Mouse (Mus musculus) limb, embryonic 12.5 days (tissue): ENCODE measurements around the gene Rbpjl. TPM values are rescaled to one million over a fixed set of nuclear protein-coding genes. Genes with fewer than 3 reads are reported as not detected.

Experiments used
- ATAC-seq: fragments of 200-750 bp; cut with Nextera tagmentation; 2 replicates; pipeline ENCODE4 v1.8.0; 2017; ENCODE audit warnings: low read depth, moderate TSS enrichment; ENCODE audit not compliant: insufficient number of reproducible peaks, insufficient read depth, low FRiP score, low TSS enrichment
- H3K27ac ChIP-seq: fragments of 300-500 bp; sonication (generic); 2 replicates; pipeline ENCODE4 v1.5.1; 2016; ENCODE audit warnings: mild to moderate bottlenecking, moderate library complexity
- H3K27me3 ChIP-seq: fragments of 300-500 bp; sonication (generic); 2 replicates; pipeline ENCODE4 v1.6.1; 2016; ENCODE audit warnings: mild to moderate bottlenecking, moderate library complexity
- H3K36me3 ChIP-seq: fragments of 300-500 bp; sonication (generic); 2 replicates; pipeline ENCODE4 v1.6.1; 2016; ENCODE audit warnings: mild to moderate bottlenecking, moderate library complexity
- H3K4me1 ChIP-seq: fragments of 300-500 bp; sonication (generic); replicated peaks from 2 replicates; pipeline ENCODE4 v1.6.1; 2016
- H3K4me2 ChIP-seq: fragments of 300-500 bp; sonication (generic); 2 replicates; pipeline ENCODE4 v1.6.1; 2016; ENCODE audit warnings: mild to moderate bottlenecking, moderate library complexity
- H3K4me3 ChIP-seq: fragments of 300-500 bp; sonication (generic); replicated peaks from 2 replicates; pipeline ENCODE4 v1.5.1; 2016; ENCODE audit warnings: mild to moderate bottlenecking
- H3K9ac ChIP-seq: fragments of 300-500 bp; sonication (generic); replicated peaks from 2 replicates; pipeline ENCODE4 v1.6.1; 2016; ENCODE audit warnings: mild to moderate bottlenecking, moderate library complexity
- H3K9me3 ChIP-seq: fragments of 300-500 bp; sonication (generic); 2 replicates; pipeline ENCODE4 v1.6.1; 2016; ENCODE audit warnings: mild to moderate bottlenecking, moderate library complexity
- WGBS: fragments of 180-500 bp; shearing (Covaris S2); methylation state at CpG from one replicate; pipeline ENCODE4 v1.1.7; 2016; 5-methylcytosine and 5-hydroxymethylcytosine counted together
- polyA plus RNA-seq: library from polyadenylated mRNA; unstranded; fragments of >200 nt; fragmentation: Nextera tagmentation; extraction: Ambion mirVana; gene quantifications from 2 replicates; pipeline ENCODE4 v1.2.1, GENCODE M21; 2016

The Rbpjl gene
- polyA plus RNA-seq, 1 experiment from 2014 or later: 0.40 TPM

DNA sequence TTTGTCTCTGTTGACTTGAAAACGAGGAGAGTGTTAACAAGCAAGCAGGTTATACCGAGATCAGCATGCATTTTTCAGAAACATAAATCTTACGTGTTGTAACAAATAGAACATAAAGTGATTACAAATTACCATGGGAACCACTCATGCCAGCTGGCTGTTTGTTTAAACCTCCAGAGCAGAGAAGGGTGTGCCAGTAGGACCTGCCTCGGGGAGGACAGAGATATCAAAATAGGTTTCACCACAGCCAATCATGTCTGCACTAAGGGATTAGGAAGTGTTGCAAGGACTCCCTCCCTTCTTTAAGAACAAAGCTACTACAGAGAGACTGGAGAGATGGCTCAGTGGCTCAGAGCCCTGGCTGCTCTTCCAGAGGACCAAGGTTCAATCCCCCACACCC is 29.8 kb upstream of the Rbpjl start:
- H3K4me2 ChIP-seq: no peak overlapping the region

DNA sequence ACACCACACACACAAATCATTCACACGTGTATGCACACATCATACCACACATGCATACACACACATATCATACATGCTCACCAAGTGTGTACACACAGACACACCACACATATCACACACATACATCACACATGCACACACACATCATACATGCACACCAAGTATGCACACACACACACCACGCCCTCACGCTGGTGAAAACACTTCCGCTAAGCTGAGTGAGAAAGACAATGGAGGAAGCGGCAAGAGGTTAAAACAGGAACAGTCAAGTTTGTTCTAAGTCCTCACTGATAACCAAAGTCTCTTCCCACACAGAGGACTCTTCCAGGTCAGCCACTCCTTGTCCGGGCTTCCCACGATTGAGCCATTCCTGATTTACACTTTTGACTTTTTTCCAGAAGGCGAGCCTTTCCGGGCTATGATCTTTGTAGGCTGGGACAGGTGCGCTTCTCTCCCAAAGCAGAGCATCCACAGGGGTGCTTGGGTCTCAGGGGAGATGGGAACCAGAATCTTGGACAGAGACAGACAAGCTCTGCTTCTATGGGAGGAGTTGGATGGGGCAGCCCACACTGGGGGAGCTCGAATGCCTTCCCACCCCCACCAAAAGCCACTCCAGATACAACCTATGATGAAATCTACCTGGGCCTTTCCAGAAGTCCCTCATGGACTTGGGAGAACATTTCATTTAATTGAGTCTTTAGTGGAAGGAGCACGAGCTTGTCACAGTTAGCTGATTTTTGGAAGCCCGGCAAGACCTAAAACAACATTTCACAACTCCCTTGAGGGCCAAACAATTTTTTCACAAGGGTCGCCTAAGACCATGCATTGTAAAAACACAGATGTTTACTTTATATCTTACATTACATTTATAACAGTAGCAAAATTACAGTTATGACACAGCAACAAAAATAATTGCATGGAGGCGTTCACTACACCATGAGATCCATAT is 25.2 kb upstream of the Rbpjl start:
- Histone ChIP-seq H3K27me3 (no peaks in the 10 kb centered on the region), H3K36me3 (no peaks in the 10 kb centered on the region), H3K4me2 (no peak overlapping the region), H3K27ac (no peak overlapping the region), H3K9me3 (0 out of 2 replicates have a peak, but pooled peaks cover 4% of the 10 kb centered on the region), H3K4me3 (no peak overlapping the region), H3K9ac (no peak overlapping the region), H3K4me1 (no peaks in the 10 kb centered on the region)
- ATAC-seq: no peak
- 89% methylated on average over 15 of the region's 15 CpGs for WGBS

More for the DNA sequence above, 29.8 kb upstream of the Rbpjl start:
- 45% methylated on average over 4 of the region's 4 CpGs for WGBS
- Histone ChIP-seq H3K27me3 (no peaks in the 10 kb centered on the region), H3K9me3 (no peaks in the 10 kb centered on the region), H3K4me1 (no peaks in the 10 kb centered on the region), H3K36me3 (no peaks in the 10 kb centered on the region), H3K9ac (no peak overlapping the region), H3K4me3 (no peak overlapping the region), H3K27ac (no peak overlapping the region)
- ATAC-seq: no peak

DNA sequence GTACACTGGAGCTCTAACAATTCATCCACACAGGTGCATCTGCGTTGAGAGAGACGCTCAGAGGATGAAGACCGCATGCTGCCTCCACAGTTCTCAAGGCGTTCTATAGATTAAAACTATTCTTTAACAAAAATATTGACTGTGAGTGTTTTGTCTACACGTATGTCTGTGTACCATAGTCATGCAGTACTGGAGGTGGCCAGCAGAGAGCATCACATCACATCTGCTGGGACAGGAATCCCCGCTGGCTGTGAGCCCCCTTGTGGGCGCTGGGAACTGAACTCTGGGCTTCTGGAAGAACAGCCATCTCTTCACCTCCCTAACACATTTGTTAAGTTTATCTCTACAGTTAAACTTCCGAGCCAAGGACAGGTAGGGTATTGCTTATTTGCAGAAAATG is 21.2 kb upstream of the Rbpjl start:
- Histone ChIP-seq H3K36me3 (no peaks in the 10 kb centered on the region), H3K27ac (no peak overlapping the region), H3K9ac (no peak overlapping the region), H3K9me3 (0 out of 2 replicates have a peak, but pooled peaks cover 4% of the 10 kb centered on the region), H3K27me3 (peaks cover under 1% of the 10 kb centered on the region; the same call in 1 of the 2 replicates), H3K4me3 (no peak overlapping the region), H3K4me2 (no peak overlapping the region), H3K4me1 (peaks cover 11% of the 10 kb centered on the region)
- 78% methylated on average over 8 of the region's 8 CpGs for WGBS
- no peak for ATAC-seq

DNA sequence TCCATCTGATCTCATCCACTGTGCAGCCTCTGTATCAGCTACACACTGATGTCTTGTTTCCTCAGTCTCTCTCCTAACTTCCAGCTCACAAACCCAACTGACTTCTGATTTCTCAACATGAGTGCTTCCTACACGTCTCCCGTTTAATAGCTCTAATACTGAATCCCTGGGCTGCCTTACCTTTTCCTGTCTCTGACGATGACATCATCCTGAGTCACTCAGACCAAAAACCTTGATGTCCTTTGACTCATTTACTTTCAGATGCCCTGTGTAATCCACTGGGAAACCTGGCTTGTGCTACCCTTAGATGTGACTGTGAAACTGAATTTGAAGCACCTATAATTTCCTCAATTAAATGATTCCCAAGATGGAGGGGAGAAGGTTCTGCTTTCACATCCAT is 20.0 kb upstream of the Rbpjl start:
- Histone ChIP-seq H3K27ac (no peak overlapping the region), H3K27me3 (peaks cover 12% of the 10 kb centered on the region), H3K9ac (no peak overlapping the region), H3K4me2 (no peak overlapping the region), H3K9me3 (0 out of 2 replicates have a peak, but pooled peaks cover 4% of the 10 kb centered on the region), H3K4me1 (peaks cover 18% of the 10 kb centered on the region), H3K36me3 (no peaks in the 10 kb centered on the region), H3K4me3 (no peak overlapping the region)
- WGBS: 82% methylated on average over 3 of the region's 3 CpGs
- ATAC-seq: no peak

DNA sequence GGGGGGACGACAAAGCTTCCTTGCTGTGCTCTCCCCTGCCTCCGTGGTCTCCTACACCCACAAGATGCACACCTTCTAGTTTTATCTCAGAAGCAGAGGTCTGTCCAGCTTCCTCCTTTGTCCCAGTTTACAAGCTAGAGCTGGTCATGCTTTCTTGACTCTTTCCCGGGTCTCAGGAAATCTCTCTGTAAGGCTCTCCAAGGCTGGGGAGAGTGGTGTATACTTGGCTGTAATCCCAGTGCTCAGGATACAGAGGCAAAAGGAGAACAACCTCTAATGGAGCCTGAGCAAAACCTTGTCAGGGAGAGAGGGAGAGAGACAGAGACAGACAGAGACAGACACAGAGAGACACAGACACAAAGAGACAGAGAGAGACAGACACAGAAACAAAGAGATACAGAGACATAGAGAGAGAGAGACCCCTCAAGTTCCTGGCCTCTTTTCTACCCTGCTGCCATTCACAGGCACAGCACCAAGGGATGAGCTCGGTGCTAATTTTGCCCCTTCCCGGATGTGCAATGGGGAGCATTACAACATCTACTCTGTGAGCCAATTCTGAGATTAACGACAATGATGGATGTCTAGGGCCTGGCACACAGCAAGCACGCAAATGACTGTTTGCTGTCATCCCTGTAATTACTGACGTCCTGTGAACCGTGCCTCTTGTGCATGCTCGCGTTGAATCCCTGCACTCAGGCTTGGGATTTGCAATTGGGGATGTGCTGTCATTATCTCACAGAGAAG is 19.1 kb upstream of the Rbpjl start:
- Histone ChIP-seq H3K9ac (no peak overlapping the region), H3K4me1 (peaks cover 25% of the 10 kb centered on the region), H3K4me2 (no peak overlapping the region), H3K27me3 (peaks cover 20% of the 10 kb centered on the region), H3K9me3 (0 out of 2 replicates have a peak, but pooled peaks cover 4% of the 10 kb centered on the region), H3K27ac (no peak overlapping the region), H3K4me3 (no peak overlapping the region), H3K36me3 (no peaks in the 10 kb centered on the region)
- no peak for ATAC-seq
- WGBS: 62% methylated on average over 11 of the region's 11 CpGs

DNA sequence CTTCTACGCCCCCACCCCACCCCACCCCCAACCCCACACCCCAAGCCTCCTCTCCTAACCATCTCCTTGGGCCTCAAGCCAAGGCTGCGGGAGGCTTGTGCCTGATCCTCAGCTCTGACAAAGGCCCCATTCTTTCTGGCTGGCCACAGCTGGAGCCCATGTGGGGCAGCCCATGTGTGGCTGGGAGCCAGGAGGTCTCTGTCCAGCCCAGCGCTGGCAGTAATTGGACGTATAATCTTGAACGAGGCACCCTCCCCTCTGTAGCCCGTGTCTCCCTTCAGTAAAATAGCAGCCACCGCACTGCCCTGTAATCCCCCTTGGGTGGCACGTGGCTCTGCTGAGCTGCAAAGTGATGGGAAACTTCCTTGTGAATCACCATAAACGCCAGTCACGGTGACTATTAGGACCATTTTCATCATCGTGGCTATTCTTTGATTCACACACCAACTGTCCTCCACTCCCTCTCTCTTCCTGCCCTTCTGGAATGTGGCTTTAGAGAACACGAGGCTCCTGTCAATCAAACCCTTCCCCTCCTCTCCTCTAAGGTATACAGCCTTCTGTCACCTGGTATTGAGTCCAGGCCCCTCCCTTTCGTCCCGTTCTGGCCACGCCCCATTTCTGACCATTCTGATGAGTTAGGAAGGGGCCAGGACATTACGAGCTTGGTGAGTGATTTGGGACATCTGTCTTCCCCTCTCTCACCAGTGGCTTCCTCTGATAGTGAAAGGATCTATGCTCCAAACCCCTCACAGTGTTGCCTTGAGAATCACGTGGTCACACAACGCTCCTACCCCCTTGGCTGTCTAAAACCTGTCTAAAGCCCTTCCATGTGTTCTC is 16.8 kb upstream of the Rbpjl start:
- Histone ChIP-seq H3K27ac (peak overlapping the region; percentile 77), H3K36me3 (peaks cover 3% of the 10 kb centered on the region), H3K4me2 (peak overlapping the region; percentile 35), H3K4me3 (no peak overlapping the region), H3K9ac (no peak overlapping the region), H3K4me1 (peaks cover 35% of the 10 kb centered on the region), H3K27me3 (peaks cover 42% of the 10 kb centered on the region), H3K9me3 (0 out of 2 replicates have a peak, but pooled peaks cover 4% of the 10 kb centered on the region)
- WGBS: 13% methylated on average over 18 of the region's 18 CpGs
- ATAC-seq: peak; percentile 86

DNA sequence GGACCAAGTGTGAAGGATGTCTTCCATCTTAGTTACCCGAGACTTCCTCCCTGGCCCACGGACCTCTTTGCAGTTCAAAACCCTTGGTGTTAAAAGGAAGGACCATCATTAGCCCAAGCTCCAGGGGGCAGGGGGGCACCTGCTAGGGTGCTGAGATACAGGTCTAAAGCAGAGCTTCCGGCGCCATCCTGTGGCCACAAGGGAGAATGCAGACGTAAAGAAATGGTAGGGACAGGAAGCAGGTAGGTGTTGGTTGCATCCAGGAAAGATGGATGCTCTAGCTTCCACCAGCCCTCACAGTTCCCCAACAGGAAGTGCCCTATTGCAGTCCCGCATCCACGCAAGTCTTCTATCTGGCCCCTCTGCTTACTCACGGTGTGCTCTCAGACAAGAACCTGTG is 16.0 kb upstream of the Rbpjl start:
- Histone ChIP-seq H3K4me1 (peaks cover 35% of the 10 kb centered on the region), H3K27ac (peak overlapping the region; percentile 77; the same call in 1 of the 2 replicates), H3K4me3 (no peak overlapping the region)

DNA sequence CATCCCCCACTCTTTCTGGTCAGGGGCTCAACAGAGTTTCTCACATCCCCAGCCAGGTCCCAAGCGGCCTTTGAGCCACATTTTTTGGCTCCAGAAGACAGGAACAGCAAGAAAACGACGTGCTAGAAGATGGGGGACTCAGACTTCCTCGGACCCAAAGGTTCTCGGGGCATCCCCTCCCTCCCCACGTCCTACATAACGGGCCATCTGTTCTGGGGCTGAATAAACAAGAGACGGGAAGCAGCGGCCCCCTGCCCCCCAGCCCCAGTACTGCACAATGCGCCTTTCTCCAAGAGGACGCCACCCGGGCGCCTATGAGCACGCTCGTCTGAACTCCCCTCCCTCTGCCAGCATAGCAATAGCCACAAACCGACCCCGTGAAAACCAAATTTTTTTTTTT is 13.9 kb upstream of the Rbpjl start, which contains the start of gene Slpi:
Slpi (minus strand) TSS at position 76 of the 400 bp plus-strand sequence.
- H3K4me2 ChIP-seq: peak within 1 kb of the TSS; percentile 70
- no peaks in the 10 kb centered on the region for H3K9me3 ChIP-seq
- peak within 1 kb of the TSS; percentile 44 for H3K4me3 ChIP-seq
- H3K27ac ChIP-seq: peak within 1 kb of the TSS; percentile 92
- under 1% methylated on average over 17 of the region's 17 CpGs for WGBS
- peak; percentile 61 for ATAC-seq
- H3K27me3 ChIP-seq: peaks cover 53% of the 10 kb centered on the region
- H3K4me1 ChIP-seq: peaks cover 35% of the 10 kb centered on the region
- H3K36me3 ChIP-seq: peaks cover 9% of the 10 kb centered on the region
- peak within 1 kb of the TSS; percentile 57 for H3K9ac ChIP-seq

More for the DNA sequence above, 16.0 kb upstream of the Rbpjl start:
- Histone ChIP-seq H3K36me3 (peaks cover 9% of the 10 kb centered on the region), H3K27me3 (peaks cover 42% of the 10 kb centered on the region), H3K9ac (no peak overlapping the region), H3K9me3 (0 out of 2 replicates have a peak, but pooled peaks cover under 1% of the 10 kb centered on the region), H3K4me2 (0 out of 2 replicates have a peak overlapping the region, but pooled peaks have one; percentile 13)
- no peak for ATAC-seq
- WGBS: 15% methylated on average over 8 of the region's 8 CpGs

DNA sequence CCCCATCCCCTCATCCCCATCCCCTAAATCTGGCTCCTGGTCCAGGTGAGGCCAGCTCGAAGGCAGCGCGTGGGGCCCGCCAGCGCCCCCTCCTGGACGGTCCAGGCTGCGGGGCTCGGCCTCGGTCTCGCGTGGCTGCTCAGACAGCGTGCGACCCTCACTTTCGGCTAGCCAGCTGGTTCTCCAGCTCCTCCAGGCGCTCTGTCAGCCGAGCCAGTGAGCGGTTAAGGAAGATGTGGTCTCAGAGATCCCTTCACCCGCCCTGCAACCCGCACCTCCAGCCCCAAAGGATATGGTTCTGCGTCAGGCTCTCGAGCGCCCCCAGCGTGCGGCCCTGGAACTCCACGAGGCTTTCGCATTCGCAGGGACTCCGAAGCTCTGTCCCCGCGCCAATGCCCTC is 13.4 kb upstream of the Rbpjl start:
- H3K27ac ChIP-seq: peak overlapping the region; percentile 92
- H3K9me3 ChIP-seq: no peaks in the 10 kb centered on the region
- peaks cover 35% of the 10 kb centered on the region for H3K4me1 ChIP-seq
- WGBS: under 1% methylated on average over 30 of the region's 30 CpGs
- peaks cover 53% of the 10 kb centered on the region for H3K27me3 ChIP-seq
- peaks cover 9% of the 10 kb centered on the region for H3K36me3 ChIP-seq
- H3K9ac ChIP-seq: peak overlapping the region; percentile 57
- peak overlapping the region; percentile 70 for H3K4me2 ChIP-seq
- H3K4me3 ChIP-seq: peak overlapping the region; percentile 44
- ATAC-seq: peak; percentile 49

DNA sequence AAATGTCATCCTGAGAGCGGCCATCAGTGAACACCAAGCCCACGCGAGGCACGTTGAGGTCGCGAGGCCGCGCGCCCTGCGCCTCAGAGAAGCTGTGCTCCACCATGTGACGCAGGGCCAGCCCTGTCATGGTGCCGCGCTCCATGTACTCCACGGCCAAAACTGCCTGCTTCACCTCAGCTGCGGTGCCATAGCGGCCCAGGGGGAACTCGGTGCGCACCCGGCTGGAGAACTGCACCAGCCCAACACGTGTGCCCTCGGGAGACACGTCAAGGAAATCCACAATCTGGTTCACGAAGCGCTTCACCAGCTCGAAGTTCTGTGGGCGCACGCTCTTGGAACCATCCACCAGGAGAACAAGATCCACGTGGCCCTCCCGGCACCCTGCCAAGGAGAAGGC is 9.8 kb upstream of the Rbpjl start:
- H3K4me1 ChIP-seq: peaks cover 16% of the 10 kb centered on the region
- peaks cover 13% of the 10 kb centered on the region for H3K9me3 ChIP-seq
- no peak overlapping the region for H3K4me2 ChIP-seq
- H3K36me3 ChIP-seq: peaks cover 34% of the 10 kb centered on the region
- H3K27me3 ChIP-seq: peaks cover 45% of the 10 kb centered on the region
- no peak for ATAC-seq
- H3K9ac ChIP-seq: no peak overlapping the region
- no peak overlapping the region for H3K27ac ChIP-seq
- H3K4me3 ChIP-seq: no peak overlapping the region
- WGBS: 79% methylated on average over 29 of the region's 29 CpGs
